ENCODE assay signal across 8 mouse cellular contexts in genomic region chr7:17058071-17058689, GRCm38 (mm10). TPM values are rescaled to one million over a fixed set of nuclear protein-coding genes. Genes with fewer than 3 reads are reported as not detected.
DNase-seq lines count a peak whose midpoint lies in the region; ATAC-seq lines count a peak whose summit lies in the region.

No protein-coding gene starts in this region.

- H3K4me3 ChIP-seq in embryonic facial prominence, embryonic 15.5 days (replicated peaks), result peak overlapping the region; percentile 18
- peak overlapping the region; percentile 33 for H3K4me3 ChIP-seq in heart, embryonic 13.5 days
- peak overlapping the region; percentile 21 for H3K4me3 ChIP-seq in kidney, embryonic 15.5 days (replicated peaks)
- H3K4me3 ChIP-seq in liver, embryonic 13.5 days (replicated peaks), result peak overlapping the region; percentile 25

- no peaks in the 10 kb centered on the region for H3K9me3 ChIP-seq in embryonic facial prominence, embryonic 15.5 days (replicated peaks)
- no peaks in the 10 kb centered on the region for H3K9me3 ChIP-seq in heart, embryonic 13.5 days
- H3K9me3 ChIP-seq in kidney, embryonic 15.5 days (replicated peaks), result no peaks in the 10 kb centered on the region
- peaks cover 4% of the 10 kb centered on the region; the same call in 1 of the 2 replicates for H3K9me3 ChIP-seq in liver, embryonic 13.5 days (replicated peaks)

- H3K4me1 ChIP-seq in embryonic facial prominence, embryonic 15.5 days, result peaks cover 69% of the 10 kb centered on the region
- peaks cover 76% of the 10 kb centered on the region for H3K4me1 ChIP-seq in heart, embryonic 13.5 days
- H3K4me1 ChIP-seq in kidney, embryonic 15.5 days, result peaks cover 76% of the 10 kb centered on the region
- H3K4me1 ChIP-seq in liver, embryonic 13.5 days (replicated peaks), result peaks cover 91% of the 10 kb centered on the region

- H3K27ac ChIP-seq in embryonic facial prominence, embryonic 15.5 days (replicated peaks), result peak overlapping the region; percentile 97
- peak overlapping the region; percentile 99 for H3K27ac ChIP-seq in heart, embryonic 13.5 days (replicated peaks)
- H3K27ac ChIP-seq in kidney, embryonic 15.5 days, result peak overlapping the region; percentile 98
- peak overlapping the region; percentile 100 for H3K27ac ChIP-seq in liver, embryonic 13.5 days

- WGBS in embryonic facial prominence, embryonic 15.5 days, result 3% methylated on average over 16 of the region's 16 CpGs
- under 1% methylated on average over 15 of the region's 16 CpGs for WGBS in heart, embryonic 13.5 days
- WGBS in kidney, embryonic 15.5 days, result 2% methylated on average over 16 of the region's 16 CpGs
- WGBS in liver, embryonic 13.5 days (ENCODE audit: insufficient replicate concordance), result 4% methylated on average over 16 of the region's 16 CpGs

- DNase-seq in spleen, adult 18-20 months, result peak; percentile 72 to 75
- no peak for DNase-seq in spleen, adult 12 weeks (ENCODE audit: low spot score)
- peak; percentile 68 for DNase-seq in liver, embryonic 13.5 days
- peak; percentile 50 for DNase-seq in naive thymus-derived CD4-positive, alpha-beta T cell, adult 2 months (ENCODE audit: low read depth)
- DNase-seq in testis, postnatal 10 days (ENCODE audit: low spot score), result peak; percentile 88

- H3K27me3 ChIP-seq in embryonic facial prominence, embryonic 15.5 days, result no peaks in the 10 kb centered on the region
- no peaks in the 10 kb centered on the region for H3K27me3 ChIP-seq in heart, embryonic 13.5 days (replicated peaks)
- H3K27me3 ChIP-seq in kidney, embryonic 15.5 days, result no peaks in the 10 kb centered on the region
- peaks cover 22% of the 10 kb centered on the region for H3K27me3 ChIP-seq in liver, embryonic 13.5 days

- no peak overlapping the region for H3K9ac ChIP-seq in embryonic facial prominence, embryonic 15.5 days
- peak overlapping the region; percentile 93 for H3K9ac ChIP-seq in heart, embryonic 13.5 days
- peak overlapping the region; percentile 31 for H3K9ac ChIP-seq in kidney, embryonic 15.5 days
- peak overlapping the region; percentile 73 for H3K9ac ChIP-seq in liver, embryonic 13.5 days

- peak overlapping the region; percentile 69 for H3K4me2 ChIP-seq in embryonic facial prominence, embryonic 15.5 days (replicated peaks)
- H3K4me2 ChIP-seq in heart, embryonic 13.5 days, result peak overlapping the region; percentile 92
- peak overlapping the region; percentile 87 for H3K4me2 ChIP-seq in kidney, embryonic 15.5 days
- peak overlapping the region; percentile 64 for H3K4me2 ChIP-seq in liver, embryonic 13.5 days

- H3K36me3 ChIP-seq in embryonic facial prominence, embryonic 15.5 days, result peaks cover 18% of the 10 kb centered on the region
- H3K36me3 ChIP-seq in heart, embryonic 13.5 days, result peaks cover 25% of the 10 kb centered on the region
- H3K36me3 ChIP-seq in kidney, embryonic 15.5 days, result peaks cover 19% of the 10 kb centered on the region
- peaks cover 17% of the 10 kb centered on the region for H3K36me3 ChIP-seq in liver, embryonic 13.5 days

- peak; percentile 83 for ATAC-seq in embryonic facial prominence, embryonic 15.5 days (ENCODE audit: insufficient number of reproducible peaks, low FRiP score, low TSS enrichment, low read depth)
- peak; percentile 64 for ATAC-seq in heart, embryonic 13.5 days (ENCODE audit: extremely low read depth, insufficient number of reproducible peaks, low FRiP score, low TSS enrichment)
- ATAC-seq in kidney, embryonic 15.5 days (replicated peaks; ENCODE audit: low FRiP score), result peak; percentile 85
- ATAC-seq in liver, embryonic 13.5 days (ENCODE audit: low read depth), result peak; percentile 60

RNA-seq across cellular contexts. Expression of gene Hif3a, which starts 4.0 kb away (rescaled TPM):
- polyA plus RNA-seq in embryonic facial prominence, embryonic 15.5 days (2015; fragmentation: Nextera tagmentation; extraction: Ambion mirVana), result 27.9 and 31.2 TPM in 2 replicates
- 26.7 and 26.8 TPM in 2 replicates for polyA plus RNA-seq in heart, embryonic 13.5 days (2015; fragmentation: Nextera tagmentation; extraction: Ambion mirVana)
- 18.4 and 22.5 TPM in 2 replicates for polyA plus RNA-seq in kidney, embryonic 15.5 days (2015; fragmentation: Nextera tagmentation; extraction: Ambion mirVana)
- polyA plus RNA-seq in liver, embryonic 13.5 days (2015; fragmentation: Nextera tagmentation; extraction: Ambion mirVana), result 12.6 and 14.8 TPM in 2 replicates

RNA-seq across cellular contexts. Expression of gene Psg16, which starts 15.7 kb away (rescaled TPM):
- 0.11 and 0.13 TPM in 2 replicates for polyA plus RNA-seq in embryonic facial prominence, embryonic 15.5 days (2015; fragmentation: Nextera tagmentation; extraction: Ambion mirVana)
- 0.10 TPM in 1 of 2 replicates, not detected in the other for polyA plus RNA-seq in heart, embryonic 13.5 days (2015; fragmentation: Nextera tagmentation; extraction: Ambion mirVana)
- 0.09 and 0.13 TPM in 2 replicates for polyA plus RNA-seq in kidney, embryonic 15.5 days (2015; fragmentation: Nextera tagmentation; extraction: Ambion mirVana)
- 0.08 and 0.09 TPM in 2 replicates for polyA plus RNA-seq in liver, embryonic 13.5 days (2015; fragmentation: Nextera tagmentation; extraction: Ambion mirVana)

RNA-seq across cellular contexts. Expression of gene Ppp5c, which starts 30.5 kb away (rescaled TPM):
- 112 and 113 TPM in 2 replicates for polyA plus RNA-seq in embryonic facial prominence, embryonic 15.5 days (2015; fragmentation: Nextera tagmentation; extraction: Ambion mirVana)
- 82.3 and 94.0 TPM in 2 replicates for polyA plus RNA-seq in heart, embryonic 13.5 days (2015; fragmentation: Nextera tagmentation; extraction: Ambion mirVana)
- polyA plus RNA-seq in kidney, embryonic 15.5 days (2015; fragmentation: Nextera tagmentation; extraction: Ambion mirVana), result 110 and 115 TPM in 2 replicates
- 54.0 and 61.1 TPM in 2 replicates for polyA plus RNA-seq in liver, embryonic 13.5 days (2015; fragmentation: Nextera tagmentation; extraction: Ambion mirVana)
